Mouse (Mus musculus): ENCODE data around the gene Slc46a3.
"Not testable (repeated sequence)": the region's sequence is repeated elsewhere in the genome, so short reads cannot be mapped to it uniquely, and the experiment has no call there.

DNA sequence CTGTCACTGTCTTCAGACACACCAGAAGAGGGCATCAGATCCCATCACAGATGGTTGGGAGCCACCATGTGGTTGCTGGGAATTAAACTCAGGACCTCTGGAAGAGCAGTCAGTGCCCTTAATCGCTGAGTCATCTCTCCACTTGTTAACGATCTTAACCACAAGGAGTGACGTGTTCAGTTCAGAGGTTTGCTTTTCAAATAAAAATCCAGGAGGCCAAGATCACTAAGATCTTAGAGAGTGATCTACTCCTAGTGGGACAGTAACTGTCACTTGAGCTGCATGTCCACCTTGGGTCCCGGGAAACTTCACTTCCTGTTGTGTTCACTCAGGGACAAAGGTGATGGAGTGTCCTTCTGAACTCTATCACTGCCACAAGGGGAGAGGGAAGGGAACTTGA lies 1.9 kb upstream of the Slc46a3 start:
- not testable (repeated sequence) for TF ChIP-seq POLR2A (IDR thresholded peaks at IDR 0.05; ENCODE audit: control insufficient read depth, low read depth, low read length); CTCF (IDR thresholded peaks at IDR 0.05; ENCODE audit: control insufficient read depth, insufficient read depth, insufficient replicate concordance, low read depth, low read length)

Data from testis, adult 2 months (tissue).